Mouse (Mus musculus): ENCODE results near the gene Cacna1a. TPM values are rescaled to one million over a fixed set of nuclear protein-coding genes. Genes with fewer than 3 reads are reported as not detected.

The Cacna1a gene
- polyA plus RNA-seq, 1 experiment from 2014 or later = 5.3 TPM

DNA sequence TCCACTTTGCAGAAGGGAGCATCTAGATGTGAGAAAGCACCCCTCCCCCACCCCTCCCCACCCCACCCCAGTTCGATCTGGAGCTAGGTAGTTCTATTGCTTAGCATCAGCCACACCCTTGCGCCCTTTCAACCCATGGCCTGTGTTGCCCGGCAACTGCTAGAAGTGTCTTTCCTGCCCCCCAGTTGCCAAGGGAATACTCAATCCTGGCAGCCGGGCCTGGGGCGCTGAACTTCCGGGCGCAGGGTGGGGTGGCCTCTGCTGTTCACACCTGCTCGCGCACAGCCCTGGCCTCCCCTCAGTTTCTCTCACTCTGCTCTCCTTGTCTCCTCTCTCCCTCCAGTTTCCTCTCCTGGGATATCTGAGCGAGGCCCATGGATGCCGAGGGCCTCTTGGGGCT is 31.8 kb upstream of the Cacna1a start:
- WGBS = 69% methylated on average over 10 of the region's 11 CpGs
- H3K4me2 ChIP-seq (ENCODE audit: low read depth, severe bottlenecking) = no peak overlapping the region
- DNase-seq (ENCODE audit: low spot score) = no peak
- H3K27ac ChIP-seq (replicated peaks; ENCODE audit: low read depth, low read length) = no peak overlapping the region
- H3K27me3 ChIP-seq (ENCODE audit: control insufficient read depth, insufficient read depth, low read length) = no peaks in the 10 kb centered on the region
- no peaks in the 10 kb centered on the region for H3K36me3 ChIP-seq (ENCODE audit: control insufficient read depth, insufficient read depth, low read length)
- no peaks in the 10 kb centered on the region for H3K4me1 ChIP-seq (ENCODE audit: control insufficient read depth, insufficient read depth, low read length)
- no peak for ATAC-seq (ENCODE audit: insufficient number of reproducible peaks, low FRiP score, low TSS enrichment, low read depth)
- H3K9ac ChIP-seq (ENCODE audit: low read length) = no peak overlapping the region
- no peak overlapping the region for H3K4me3 ChIP-seq (ENCODE audit: low read depth, low read length)
- no peaks in the 10 kb centered on the region for H3K9me3 ChIP-seq (ENCODE audit: control insufficient read depth, low read length)

GRCm38 (mm10) chr8:84357631-84358371 is 30.4 kb upstream of the Cacna1a start:
- Histone ChIP-seq H3K4me3 (ENCODE audit: low read depth, low read length) (no peak overlapping the region), H3K9ac (ENCODE audit: low read length) (peak overlapping the region; percentile 52; the same call in 1 of the 2 replicates), H3K4me2 (ENCODE audit: low read depth, severe bottlenecking) (no peak overlapping the region), H3K9me3 (ENCODE audit: control insufficient read depth, low read length) (no peaks in the 10 kb centered on the region), H3K27ac (replicated peaks; ENCODE audit: low read depth, low read length) (no peak overlapping the region), H3K36me3 (ENCODE audit: control insufficient read depth, insufficient read depth, low read length) (no peaks in the 10 kb centered on the region), H3K4me1 (ENCODE audit: control insufficient read depth, insufficient read depth, low read length) (no peaks in the 10 kb centered on the region), H3K27me3 (ENCODE audit: control insufficient read depth, insufficient read depth, low read length) (0 out of 2 replicates have a peak, but pooled peaks cover 3% of the 10 kb centered on the region)
- DNase-seq (ENCODE audit: low spot score) = peak; percentile 85
- 26% methylated on average over 20 of the region's 20 CpGs for WGBS
- peak; percentile 56; the same call in 1 of the 2 replicates for ATAC-seq (ENCODE audit: insufficient number of reproducible peaks, low FRiP score, low TSS enrichment, low read depth)

GRCm38 (mm10) chr8:84363428-84364134 is 24.7 kb upstream of the Cacna1a start:
- Histone ChIP-seq H3K36me3 (ENCODE audit: control insufficient read depth, insufficient read depth, low read length) (no peaks in the 10 kb centered on the region), H3K4me1 (ENCODE audit: control insufficient read depth, insufficient read depth, low read length) (no peaks in the 10 kb centered on the region), H3K27me3 (ENCODE audit: control insufficient read depth, insufficient read depth, low read length) (0 out of 2 replicates have a peak, but pooled peaks cover 3% of the 10 kb centered on the region), H3K9ac (ENCODE audit: low read length) (no peak overlapping the region), H3K4me2 (ENCODE audit: low read depth, severe bottlenecking) (no peak overlapping the region), H3K27ac (replicated peaks; ENCODE audit: low read depth, low read length) (no peak overlapping the region), H3K9me3 (ENCODE audit: control insufficient read depth, low read length) (no peaks in the 10 kb centered on the region), H3K4me3 (ENCODE audit: low read depth, low read length) (no peak overlapping the region)
- no peak for ATAC-seq (ENCODE audit: insufficient number of reproducible peaks, low FRiP score, low TSS enrichment, low read depth)
- peak; percentile 89 for DNase-seq (ENCODE audit: low spot score)
- 12% methylated on average over 23 of the region's 23 CpGs for WGBS

- no peak overlapping the region for H3K27ac ChIP-seq (replicated peaks; ENCODE audit: low read depth, low read length)
- no peaks in the 10 kb centered on the region for H3K9me3 ChIP-seq (ENCODE audit: control insufficient read depth, low read length)
- no peaks in the 10 kb centered on the region for H3K4me1 ChIP-seq (ENCODE audit: control insufficient read depth, insufficient read depth, low read length)
- 0 out of 2 replicates have a peak, but pooled peaks cover 3% of the 10 kb centered on the region for H3K27me3 ChIP-seq (ENCODE audit: control insufficient read depth, insufficient read depth, low read length)
- H3K9ac ChIP-seq (ENCODE audit: low read length) = no peak overlapping the region
- WGBS = 95% methylated on average over 1 of the region's 1 CpGs
- H3K36me3 ChIP-seq (ENCODE audit: control insufficient read depth, insufficient read depth, low read length) = no peaks in the 10 kb centered on the region
- H3K4me3 ChIP-seq (ENCODE audit: low read depth, low read length) = no peak overlapping the region
- ATAC-seq (ENCODE audit: insufficient number of reproducible peaks, low FRiP score, low TSS enrichment, low read depth) (no peak), DNase-seq (ENCODE audit: low spot score) (no peak)
- no peak overlapping the region for H3K4me2 ChIP-seq (ENCODE audit: low read depth, severe bottlenecking)
Observed at GRCm38 (mm10) chr8:84365197-84365596, 23.0 kb upstream of the Cacna1a start.

DNA sequence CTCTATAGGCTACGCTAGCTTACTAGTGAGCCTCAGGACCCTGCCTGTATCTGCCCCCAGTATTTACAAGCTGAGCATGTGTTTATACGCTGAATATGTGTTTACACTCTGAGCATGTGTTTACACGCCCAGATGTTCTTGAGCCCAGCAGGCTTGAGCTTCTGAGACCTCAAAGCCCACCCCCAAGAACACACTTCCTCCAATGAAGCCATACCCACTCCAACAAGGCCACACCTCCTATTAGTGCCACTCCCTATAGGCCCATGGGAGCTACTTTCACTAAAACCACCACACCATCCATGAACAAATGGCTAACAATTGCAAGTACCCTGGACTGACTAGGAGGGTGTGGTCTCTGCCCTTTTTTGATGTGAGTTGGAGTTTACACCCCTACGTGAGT is 17.3 kb upstream of the Cacna1a start:
- H3K9ac ChIP-seq (ENCODE audit: low read length) = no peak overlapping the region
- 51% methylated on average over 4 of the region's 4 CpGs for WGBS
- H3K9me3 ChIP-seq (ENCODE audit: control insufficient read depth, low read length) = no peaks in the 10 kb centered on the region
- no peak overlapping the region for H3K4me2 ChIP-seq (ENCODE audit: low read depth, severe bottlenecking)
- ATAC-seq (ENCODE audit: insufficient number of reproducible peaks, low FRiP score, low TSS enrichment, low read depth) = no peak
- DNase-seq (ENCODE audit: low spot score) = no peak
- no peaks in the 10 kb centered on the region for H3K36me3 ChIP-seq (ENCODE audit: control insufficient read depth, insufficient read depth, low read length)
- no peaks in the 10 kb centered on the region for H3K4me1 ChIP-seq (ENCODE audit: control insufficient read depth, insufficient read depth, low read length)
- H3K27ac ChIP-seq (replicated peaks; ENCODE audit: low read depth, low read length) = no peak overlapping the region
- H3K27me3 ChIP-seq (ENCODE audit: control insufficient read depth, insufficient read depth, low read length) = no peaks in the 10 kb centered on the region
- no peak overlapping the region for H3K4me3 ChIP-seq (ENCODE audit: low read depth, low read length)

DNA sequence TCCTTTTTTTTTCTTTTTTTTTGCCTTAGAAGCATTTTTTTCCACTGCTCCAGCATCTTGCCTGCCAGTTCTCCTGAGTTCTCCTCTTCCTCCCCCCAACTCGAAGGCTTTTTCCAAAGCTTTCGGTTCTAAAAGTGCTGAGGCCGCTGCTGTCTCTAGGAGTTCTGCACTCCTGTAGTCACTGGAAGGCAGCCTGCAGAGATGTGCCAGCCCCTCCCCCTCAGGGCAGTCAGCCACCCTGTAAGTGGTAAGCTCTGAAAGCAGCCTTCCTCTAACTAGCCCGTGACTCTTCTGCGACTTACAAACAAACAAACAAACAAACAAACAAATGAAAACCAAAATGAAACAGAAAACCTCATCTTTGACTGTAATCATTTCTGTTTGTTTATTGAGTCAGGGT is 13.2 kb upstream of the Cacna1a start:
- no peaks in the 10 kb centered on the region for H3K27me3 ChIP-seq (ENCODE audit: control insufficient read depth, insufficient read depth, low read length)
- no peak overlapping the region for H3K4me3 ChIP-seq (ENCODE audit: low read depth, low read length)
- 35% methylated on average over 5 of the region's 5 CpGs for WGBS
- H3K27ac ChIP-seq (replicated peaks; ENCODE audit: low read depth, low read length) = no peak overlapping the region
- no peaks in the 10 kb centered on the region for H3K4me1 ChIP-seq (ENCODE audit: control insufficient read depth, insufficient read depth, low read length)
- DNase-seq (ENCODE audit: low spot score) (no peak), ATAC-seq (ENCODE audit: insufficient number of reproducible peaks, low FRiP score, low TSS enrichment, low read depth) (no peak)
- H3K4me2 ChIP-seq (ENCODE audit: low read depth, severe bottlenecking) = no peak overlapping the region
- H3K9me3 ChIP-seq (ENCODE audit: control insufficient read depth, low read length) = no peaks in the 10 kb centered on the region
- H3K36me3 ChIP-seq (ENCODE audit: control insufficient read depth, insufficient read depth, low read length) = no peaks in the 10 kb centered on the region
- no peak overlapping the region for H3K9ac ChIP-seq (ENCODE audit: low read length)

DNA sequence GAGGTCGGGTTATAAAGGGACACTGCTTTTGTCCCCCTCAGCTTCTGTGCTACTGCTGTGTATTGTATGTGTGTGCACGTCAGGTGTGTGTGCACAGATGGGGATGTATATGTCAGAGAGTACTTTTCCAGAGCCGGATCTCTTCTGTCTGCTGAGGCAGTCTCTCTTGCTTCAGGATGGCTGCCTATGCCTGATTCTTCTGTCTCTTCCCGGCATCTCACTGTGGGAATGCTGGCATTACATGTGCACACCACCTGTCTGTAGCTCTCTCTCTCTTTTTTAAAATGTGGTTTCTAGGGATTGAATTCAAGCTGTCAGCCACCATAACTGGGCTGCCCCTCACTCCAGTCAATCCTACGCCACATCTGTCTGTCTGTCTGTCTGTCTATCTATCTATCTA is 12.4 kb upstream of the Cacna1a start:
- Histone ChIP-seq H3K9me3 (ENCODE audit: control insufficient read depth, low read length) (no peaks in the 10 kb centered on the region), H3K27me3 (ENCODE audit: control insufficient read depth, insufficient read depth, low read length) (no peaks in the 10 kb centered on the region), H3K36me3 (ENCODE audit: control insufficient read depth, insufficient read depth, low read length) (no peaks in the 10 kb centered on the region), H3K27ac (replicated peaks; ENCODE audit: low read depth, low read length) (no peak overlapping the region), H3K9ac (ENCODE audit: low read length) (no peak overlapping the region), H3K4me3 (ENCODE audit: low read depth, low read length) (no peak overlapping the region), H3K4me1 (ENCODE audit: control insufficient read depth, insufficient read depth, low read length) (no peaks in the 10 kb centered on the region), H3K4me2 (ENCODE audit: low read depth, severe bottlenecking) (no peak overlapping the region)
- ATAC-seq (ENCODE audit: insufficient number of reproducible peaks, low FRiP score, low TSS enrichment, low read depth) (no peak), DNase-seq (ENCODE audit: low spot score) (no peak)
- 86% methylated on average over 5 of the region's 5 CpGs for whole genome bisulfite sequencing

DNA sequence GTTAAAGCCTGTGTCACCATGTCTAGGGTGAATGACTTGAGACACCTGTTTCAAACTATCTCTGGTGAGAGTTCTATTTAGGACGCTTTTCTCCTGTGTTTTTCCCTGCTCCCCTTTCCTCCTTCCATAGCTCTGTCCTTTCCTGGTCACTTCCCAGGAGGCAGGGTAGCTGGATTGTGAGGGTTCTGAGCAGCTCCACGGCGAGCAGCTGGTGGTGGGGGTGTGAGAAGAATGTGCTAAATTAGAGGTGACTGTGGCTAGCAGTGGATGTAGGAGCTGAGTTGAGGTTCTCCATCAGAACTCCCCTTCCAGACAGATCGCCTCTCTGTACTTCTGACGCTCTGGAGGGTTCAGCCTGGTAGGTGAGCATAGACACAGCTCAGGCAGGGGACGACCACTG is 11.7 kb upstream of the Cacna1a start:
- Histone ChIP-seq H3K4me3 (ENCODE audit: low read depth, low read length) (no peak overlapping the region), H3K4me2 (ENCODE audit: low read depth, severe bottlenecking) (no peak overlapping the region), H3K27ac (replicated peaks; ENCODE audit: low read depth, low read length) (no peak overlapping the region), H3K27me3 (ENCODE audit: control insufficient read depth, insufficient read depth, low read length) (no peaks in the 10 kb centered on the region), H3K9me3 (ENCODE audit: control insufficient read depth, low read length) (no peaks in the 10 kb centered on the region), H3K36me3 (ENCODE audit: control insufficient read depth, insufficient read depth, low read length) (no peaks in the 10 kb centered on the region), H3K4me1 (ENCODE audit: control insufficient read depth, insufficient read depth, low read length) (no peaks in the 10 kb centered on the region), H3K9ac (ENCODE audit: low read length) (no peak overlapping the region)
- 72% methylated on average over 6 of the region's 6 CpGs for WGBS
- DNase-seq (ENCODE audit: low spot score) = no peak
- no peak for ATAC-seq (ENCODE audit: insufficient number of reproducible peaks, low FRiP score, low TSS enrichment, low read depth)

All from limb, embryonic 11.5 days (tissue).